Mouse (Mus musculus): Measurements from ENCODE around the gene Lhx8. TPM values are rescaled to one million over a fixed set of nuclear protein-coding genes. Genes with fewer than 3 reads are reported as not detected.
A peak's percentile ranks its signal among the peaks of the same experiment; 100 is the strongest.

The Lhx8 gene
- polyA plus RNA-seq, 1 experiment from 2014 or later: not detected

DNA sequence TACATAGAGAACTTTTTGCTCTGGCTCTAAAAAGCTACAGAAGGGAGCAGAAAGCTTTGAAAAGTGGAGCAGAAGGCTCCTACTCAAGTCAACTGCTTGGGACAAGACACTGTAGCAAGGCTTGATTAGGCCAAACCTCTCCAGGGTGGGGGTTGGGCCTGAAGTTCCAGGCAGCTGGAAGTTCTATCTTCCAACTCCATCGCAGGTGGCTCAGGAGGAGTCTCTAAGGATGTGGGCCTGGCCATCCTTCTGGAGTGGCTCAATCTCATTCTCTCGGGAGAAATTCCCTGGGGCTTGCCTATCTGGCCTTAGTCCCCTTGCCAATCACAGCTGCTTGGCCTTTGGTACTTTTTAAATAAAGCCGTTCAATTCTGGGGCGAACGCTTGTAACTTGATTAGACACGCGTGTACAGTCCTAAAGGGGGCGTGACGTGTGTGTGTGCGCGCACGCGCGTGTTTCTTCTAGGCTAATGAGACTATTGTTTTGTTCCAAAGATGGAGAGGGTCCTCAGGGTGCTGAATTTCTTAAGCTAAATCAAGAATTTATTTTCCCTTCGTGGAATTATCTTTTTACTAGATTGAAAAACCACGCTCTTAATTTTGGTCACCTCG is 9.3 kb upstream of the Lhx8 start:
- no peak overlapping the region for H3K27ac ChIP-seq (ENCODE audit: low read depth, low read length)
- WGBS: 47% methylated on average over 17 of the region's 17 CpGs
- peaks cover 18% of the 10 kb centered on the region for H3K27me3 ChIP-seq (ENCODE audit: control insufficient read depth, insufficient read depth, low read length)
- no peaks in the 10 kb centered on the region for H3K4me1 ChIP-seq (ENCODE audit: control insufficient read depth, insufficient read depth, low read length)
- H3K9ac ChIP-seq (replicated peaks; ENCODE audit: low read depth, low read length): no peak overlapping the region
- peak; percentile 54; the same call in 1 of the 2 replicates for ATAC-seq (ENCODE audit: low read depth)
- H3K4me2 ChIP-seq (ENCODE audit: low read depth, low read length): peak overlapping the region; percentile 16; the same call in 1 of the 2 replicates
- no peak overlapping the region for H3K4me3 ChIP-seq (ENCODE audit: low read depth, low read length)
- H3K9me3 ChIP-seq (ENCODE audit: control insufficient read depth, low read length): no peaks in the 10 kb centered on the region
- no peaks in the 10 kb centered on the region for H3K36me3 ChIP-seq (ENCODE audit: control insufficient read depth, insufficient read depth, low read length)

GRCm38 (mm10) chr3:154334806-154335205 is 4.3 kb upstream of the Lhx8 start:
- H3K4me1 ChIP-seq (ENCODE audit: control insufficient read depth, insufficient read depth, low read length): no peaks in the 10 kb centered on the region
- H3K9me3 ChIP-seq (ENCODE audit: control insufficient read depth, low read length): no peaks in the 10 kb centered on the region
- WGBS: 2% methylated on average over 10 of the region's 10 CpGs
- no peak overlapping the region for H3K9ac ChIP-seq (replicated peaks; ENCODE audit: low read depth, low read length)
- H3K4me2 ChIP-seq (ENCODE audit: low read depth, low read length): no peak overlapping the region
- no peaks in the 10 kb centered on the region for H3K36me3 ChIP-seq (ENCODE audit: control insufficient read depth, insufficient read depth, low read length)
- H3K27ac ChIP-seq (ENCODE audit: low read depth, low read length): no peak overlapping the region
- ATAC-seq (ENCODE audit: low read depth): no peak
- H3K4me3 ChIP-seq (ENCODE audit: low read depth, low read length): no peak overlapping the region
- peaks cover 42% of the 10 kb centered on the region for H3K27me3 ChIP-seq (ENCODE audit: control insufficient read depth, insufficient read depth, low read length)

DNA sequence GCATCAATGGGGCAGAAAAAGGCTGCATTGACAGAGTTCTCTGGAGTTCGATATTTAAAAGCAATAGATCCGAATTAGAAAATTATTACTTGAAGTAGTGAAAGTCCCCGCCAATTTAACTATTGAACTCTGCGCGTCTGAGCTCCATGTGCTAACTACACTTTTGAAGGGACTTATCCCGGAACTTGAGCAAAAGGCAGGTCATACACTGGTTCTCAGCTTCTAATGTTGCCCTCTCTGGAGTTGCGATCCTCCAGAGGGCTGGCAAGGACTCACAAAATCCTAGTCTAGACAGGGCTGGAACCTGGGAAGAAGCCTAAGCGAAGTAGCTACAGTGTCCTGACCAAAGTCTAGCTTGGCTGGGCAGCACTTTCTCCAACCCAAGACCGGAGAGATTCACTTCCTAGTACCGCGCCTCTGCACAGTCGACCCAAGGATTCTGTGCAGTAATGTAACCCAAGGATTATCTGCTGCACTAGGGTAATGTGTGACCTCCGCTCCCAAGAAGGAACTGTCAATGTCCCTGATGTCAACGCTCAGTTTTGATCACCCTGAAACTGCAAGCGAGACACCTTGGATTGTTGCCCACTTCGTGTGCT is 3.0 kb upstream of the Lhx8 start:
- 2% methylated on average over 16 of the region's 16 CpGs for WGBS
- Histone ChIP-seq H3K27ac (ENCODE audit: low read depth, low read length) (no peak overlapping the region), H3K9ac (replicated peaks; ENCODE audit: low read depth, low read length) (no peak overlapping the region), H3K27me3 (ENCODE audit: control insufficient read depth, insufficient read depth, low read length) (peaks cover 42% of the 10 kb centered on the region), H3K9me3 (ENCODE audit: control insufficient read depth, low read length) (no peaks in the 10 kb centered on the region), H3K4me3 (ENCODE audit: low read depth, low read length) (no peak overlapping the region), H3K4me2 (ENCODE audit: low read depth, low read length) (no peak overlapping the region), H3K36me3 (ENCODE audit: control insufficient read depth, insufficient read depth, low read length) (no peaks in the 10 kb centered on the region), H3K4me1 (ENCODE audit: control insufficient read depth, insufficient read depth, low read length) (peaks cover 1% of the 10 kb centered on the region)
- ATAC-seq (ENCODE audit: low read depth): no peak

- no peak overlapping the region for H3K4me3 ChIP-seq (ENCODE audit: low read depth, low read length)
- no peaks in the 10 kb centered on the region for H3K36me3 ChIP-seq (ENCODE audit: control insufficient read depth, insufficient read depth, low read length)
- peaks cover 46% of the 10 kb centered on the region for H3K27me3 ChIP-seq (ENCODE audit: control insufficient read depth, insufficient read depth, low read length)
- H3K9me3 ChIP-seq (ENCODE audit: control insufficient read depth, low read length): no peaks in the 10 kb centered on the region
- H3K9ac ChIP-seq (replicated peaks; ENCODE audit: low read depth, low read length): no peak overlapping the region
- no peak overlapping the region for H3K4me2 ChIP-seq (ENCODE audit: low read depth, low read length)
- ATAC-seq (ENCODE audit: low read depth): no peak
- 2% methylated on average over 15 of the region's 15 CpGs for WGBS
- peaks cover 7% of the 10 kb centered on the region for H3K4me1 ChIP-seq (ENCODE audit: control insufficient read depth, insufficient read depth, low read length)
- H3K27ac ChIP-seq (ENCODE audit: low read depth, low read length): no peak overlapping the region
These were observed 2.5 kb upstream of the Lhx8 start for GRCm38 (mm10) chr3:154332941-154333340.

DNA sequence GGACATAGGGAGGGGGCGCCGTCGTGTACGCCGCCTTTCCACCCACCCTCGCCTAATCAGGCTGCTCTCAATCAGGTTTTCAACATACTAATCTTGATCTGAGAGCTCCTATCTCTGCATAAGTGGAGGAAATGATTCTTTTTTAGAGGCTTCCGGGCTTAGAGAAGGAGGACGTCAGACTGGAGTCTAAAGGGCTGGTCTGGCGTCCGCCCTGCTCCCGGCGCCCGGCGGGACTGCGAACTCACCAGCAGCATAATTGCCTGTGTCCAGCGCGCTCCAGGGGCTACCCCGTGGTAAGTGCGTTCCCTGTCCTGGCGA is 1.7 kb upstream of the Lhx8 start:
- peak overlapping the region; percentile 12; the same call in 1 of the 2 replicates for H3K4me2 ChIP-seq (ENCODE audit: low read depth, low read length)
- peaks cover 50% of the 10 kb centered on the region for H3K27me3 ChIP-seq (ENCODE audit: control insufficient read depth, insufficient read depth, low read length)
- H3K4me3 ChIP-seq (ENCODE audit: low read depth, low read length): no peak overlapping the region
- H3K4me1 ChIP-seq (ENCODE audit: control insufficient read depth, insufficient read depth, low read length): peaks cover 7% of the 10 kb centered on the region
- H3K9ac ChIP-seq (replicated peaks; ENCODE audit: low read depth, low read length): no peak overlapping the region
- H3K9me3 ChIP-seq (ENCODE audit: control insufficient read depth, low read length): no peaks in the 10 kb centered on the region
- H3K36me3 ChIP-seq (ENCODE audit: control insufficient read depth, insufficient read depth, low read length): no peaks in the 10 kb centered on the region
- ATAC-seq (ENCODE audit: low read depth): no peak
- WGBS: under 1% methylated on average over 20 of the region's 20 CpGs
- no peak overlapping the region for H3K27ac ChIP-seq (ENCODE audit: low read depth, low read length)

- Histone ChIP-seq H3K36me3 (ENCODE audit: control insufficient read depth, insufficient read depth, low read length) (no peaks in the 10 kb centered on the region), H3K9me3 (ENCODE audit: control insufficient read depth, low read length) (no peaks in the 10 kb centered on the region), H3K27ac (ENCODE audit: low read depth, low read length) (no peak overlapping the region), H3K27me3 (ENCODE audit: control insufficient read depth, insufficient read depth, low read length) (peaks cover 55% of the 10 kb centered on the region), H3K4me2 (ENCODE audit: low read depth, low read length) (peak overlapping the region; percentile 12; the same call in 1 of the 2 replicates), H3K9ac (replicated peaks; ENCODE audit: low read depth, low read length) (no peak overlapping the region), H3K4me1 (ENCODE audit: control insufficient read depth, insufficient read depth, low read length) (peaks cover 7% of the 10 kb centered on the region), H3K4me3 (ENCODE audit: low read depth, low read length) (no peak overlapping the region)
- under 1% methylated on average over 21 of the region's 21 CpGs for WGBS
- ATAC-seq (ENCODE audit: low read depth): no peak
These were observed 1.2 kb upstream of the Lhx8 start for GRCm38 (mm10) chr3:154331506-154332212.

DNA sequence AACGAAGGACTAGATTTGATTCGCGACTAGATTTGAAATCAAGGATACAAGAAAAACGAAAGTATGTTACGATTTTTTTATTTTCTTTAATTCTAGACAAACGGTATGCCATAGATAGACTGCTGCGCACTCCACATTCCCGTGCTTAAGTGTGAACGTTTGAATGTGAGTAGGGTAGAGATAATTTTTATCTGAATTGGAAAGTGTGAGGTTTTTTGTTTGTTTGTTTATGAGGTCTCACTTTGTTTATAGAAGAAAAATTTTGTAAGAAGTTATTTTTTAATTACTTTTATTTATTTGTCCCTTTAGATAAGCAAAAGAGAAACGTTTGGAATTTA is 513 bp upstream of the Lhx8 start:
- Histone ChIP-seq H3K4me3 (ENCODE audit: low read depth, low read length) (no peak overlapping the region), H3K27me3 (ENCODE audit: control insufficient read depth, insufficient read depth, low read length) (peaks cover 55% of the 10 kb centered on the region), H3K9ac (replicated peaks; ENCODE audit: low read depth, low read length) (no peak overlapping the region), H3K9me3 (ENCODE audit: control insufficient read depth, low read length) (no peaks in the 10 kb centered on the region), H3K27ac (ENCODE audit: low read depth, low read length) (no peak overlapping the region), H3K36me3 (ENCODE audit: control insufficient read depth, insufficient read depth, low read length) (no peaks in the 10 kb centered on the region), H3K4me1 (ENCODE audit: control insufficient read depth, insufficient read depth, low read length) (peaks cover 7% of the 10 kb centered on the region), H3K4me2 (ENCODE audit: low read depth, low read length) (no peak overlapping the region)
- under 1% methylated on average over 10 of the region's 10 CpGs for WGBS
- ATAC-seq (ENCODE audit: low read depth): no peak

GRCm38 (mm10) chr3:154329323-154330180 is 907 bp downstream of the Lhx8 start:
- H3K36me3 ChIP-seq (ENCODE audit: control insufficient read depth, insufficient read depth, low read length): no peaks in the 10 kb centered on the region
- no peak overlapping the region for H3K4me2 ChIP-seq (ENCODE audit: low read depth, low read length)
- ATAC-seq (ENCODE audit: low read depth): no peak
- H3K4me3 ChIP-seq (ENCODE audit: low read depth, low read length): no peak overlapping the region
- H3K27ac ChIP-seq (ENCODE audit: low read depth, low read length): no peak overlapping the region
- H3K27me3 ChIP-seq (ENCODE audit: control insufficient read depth, insufficient read depth, low read length): peaks cover 53% of the 10 kb centered on the region
- peaks cover 7% of the 10 kb centered on the region for H3K4me1 ChIP-seq (ENCODE audit: control insufficient read depth, insufficient read depth, low read length)
- no peak overlapping the region for H3K9ac ChIP-seq (replicated peaks; ENCODE audit: low read depth, low read length)
- H3K9me3 ChIP-seq (ENCODE audit: control insufficient read depth, low read length): no peaks in the 10 kb centered on the region
- under 1% methylated on average over 54 of the region's 54 CpGs for WGBS
